Mouse (Mus musculus): ENCODE measurements around the gene Ntf5.

Gene Ntf5

DNA sequence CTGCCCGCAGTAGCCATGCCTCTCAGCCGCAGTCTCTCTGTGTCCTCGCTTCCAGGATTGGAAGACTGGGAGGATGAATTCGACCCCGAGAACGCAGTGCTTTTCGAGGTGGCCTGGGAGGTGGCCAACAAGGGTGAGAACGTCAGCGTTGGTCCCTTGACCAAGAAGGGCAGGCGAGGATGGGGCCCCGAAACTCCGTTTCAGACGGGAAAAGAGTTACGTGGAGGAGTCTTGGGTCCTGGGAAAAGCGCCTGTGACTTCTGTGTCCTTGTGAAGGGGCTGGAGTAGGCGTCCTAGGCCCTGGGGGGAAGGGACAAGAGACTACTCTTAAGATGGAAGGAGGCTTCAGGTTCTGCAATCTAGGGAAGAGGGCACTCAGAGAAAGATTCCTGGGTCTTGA is 21.5 kb downstream of the Ntf5 start:
- no peak for DNase-seq (ENCODE audit: low read depth in 2 of 2, low spot score in 2 of 2)

GRCm38 (mm10) chr7:45436444-45436843 is 22.9 kb downstream of the Ntf5 start:
- no peak for DNase-seq (ENCODE audit: low read depth in 2 of 2, low spot score in 2 of 2)

DNA sequence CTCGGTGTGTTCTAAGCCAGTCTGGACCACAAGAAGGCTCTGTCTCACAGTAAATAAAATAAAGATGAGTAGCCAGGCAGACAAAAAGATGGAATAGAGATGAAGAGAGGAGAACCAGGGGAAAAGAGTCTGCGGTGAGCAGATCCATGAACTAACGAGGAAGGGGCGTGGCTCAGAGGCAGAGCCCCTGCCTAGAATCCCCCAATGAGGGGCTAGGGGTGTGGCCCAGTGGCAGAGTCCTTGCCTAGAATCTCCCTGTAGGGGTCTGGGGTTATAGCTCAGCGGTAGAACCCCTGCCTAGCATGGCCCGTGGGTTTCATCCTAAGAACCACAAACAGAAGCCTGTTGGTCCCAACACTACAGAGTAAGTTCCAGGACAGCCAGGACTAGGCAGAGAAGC is 23.6 kb downstream of the Ntf5 start:
- no peak for DNase-seq (ENCODE audit: low read depth in 2 of 2, low spot score in 2 of 2)

DNA sequence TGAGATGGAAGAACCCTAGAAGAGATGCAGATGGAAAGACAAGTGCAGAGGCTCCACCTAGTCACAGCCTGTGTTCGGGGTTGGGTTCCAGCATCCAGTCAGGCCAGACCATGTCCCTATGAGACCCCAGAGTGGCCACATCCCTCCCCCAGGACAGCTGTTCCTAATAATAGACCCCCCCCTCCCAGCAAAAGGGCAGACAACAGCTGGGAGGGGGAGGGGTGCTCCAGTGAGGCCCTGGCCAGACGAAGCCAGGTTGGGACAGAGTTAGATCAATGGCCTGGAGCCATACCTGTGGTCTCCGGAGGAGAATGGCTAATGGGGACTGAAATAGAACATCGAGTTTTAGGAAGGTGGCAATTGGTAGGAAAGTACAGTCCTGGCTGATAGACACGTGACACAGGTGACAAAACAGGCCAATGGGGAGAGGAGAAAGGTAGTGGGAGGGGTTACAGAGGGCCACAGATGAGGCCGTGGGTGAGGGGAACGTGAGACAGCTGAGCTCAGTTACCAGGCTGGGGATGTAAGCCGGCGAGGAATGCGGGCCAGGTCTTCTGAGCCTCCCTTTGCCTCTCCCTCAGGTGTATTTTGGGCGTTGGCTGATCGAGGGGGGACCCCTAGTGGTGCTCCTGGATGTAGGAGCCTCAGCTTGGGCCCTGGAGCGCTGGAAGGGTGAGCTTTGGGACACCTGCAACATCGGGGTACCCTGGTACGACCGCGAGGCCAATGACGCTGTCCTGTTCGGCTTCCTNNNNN is 24.2 kb downstream of the Ntf5 start, which contains the start of gene Ruvbl2:
Ruvbl2 (minus strand) TSS at position 576 of the 756 bp plus-strand sequence.
- no peak for DNase-seq (ENCODE audit: low read depth in 2 of 2, low spot score in 2 of 2)

DNA sequence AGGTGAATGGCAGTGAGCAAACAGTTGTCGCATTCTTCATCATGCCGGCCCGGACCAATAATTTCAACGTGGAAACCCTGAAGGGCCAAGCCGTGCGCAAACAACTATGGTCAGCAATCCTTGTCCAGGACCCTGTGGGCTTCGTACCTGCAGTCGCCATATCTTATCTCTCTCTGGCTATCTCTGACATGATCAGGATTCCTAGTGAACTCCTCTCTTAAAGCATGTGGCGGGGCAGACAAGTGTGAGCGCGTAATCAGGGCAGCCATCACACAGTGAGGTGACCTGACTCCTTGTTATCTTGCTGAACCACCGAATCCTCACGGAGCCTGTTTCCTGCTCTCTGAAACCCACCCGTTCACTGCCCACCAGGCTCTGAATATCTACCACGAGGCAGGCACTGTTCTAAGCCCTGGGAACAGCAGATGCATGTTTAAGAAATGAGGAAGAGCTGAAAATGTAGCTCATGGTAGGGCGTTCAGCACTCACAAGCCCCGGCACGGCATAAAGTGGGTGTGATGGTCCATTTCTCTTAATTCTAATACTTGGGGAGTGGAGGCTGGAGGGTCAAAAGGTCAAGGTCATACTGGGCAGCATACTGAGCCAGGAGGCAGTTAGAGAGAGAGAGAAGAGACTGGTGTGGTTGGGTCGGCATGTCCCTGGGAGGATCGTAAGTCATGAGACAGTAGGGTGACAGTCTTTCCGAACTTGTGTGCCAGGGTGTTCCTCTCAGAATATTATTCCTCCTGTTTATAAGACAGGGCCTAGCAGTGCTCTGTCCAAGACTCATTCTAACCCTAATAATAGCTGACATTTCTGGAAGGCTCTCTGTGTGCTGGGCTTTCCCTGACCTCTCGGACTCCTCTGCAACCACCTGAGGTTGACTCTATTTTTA is 30.3 kb downstream of the Ntf5 start:
- no peak for DNase-seq (ENCODE audit: low read depth in 2 of 2, low spot score in 2 of 2)

- no peak for DNase-seq (ENCODE audit: low read depth in 2 of 2, low spot score in 2 of 2)
These were observed 33.1 kb downstream of the Ntf5 start for GRCm38 (mm10) chr7:45446589-45446988.

DNA sequence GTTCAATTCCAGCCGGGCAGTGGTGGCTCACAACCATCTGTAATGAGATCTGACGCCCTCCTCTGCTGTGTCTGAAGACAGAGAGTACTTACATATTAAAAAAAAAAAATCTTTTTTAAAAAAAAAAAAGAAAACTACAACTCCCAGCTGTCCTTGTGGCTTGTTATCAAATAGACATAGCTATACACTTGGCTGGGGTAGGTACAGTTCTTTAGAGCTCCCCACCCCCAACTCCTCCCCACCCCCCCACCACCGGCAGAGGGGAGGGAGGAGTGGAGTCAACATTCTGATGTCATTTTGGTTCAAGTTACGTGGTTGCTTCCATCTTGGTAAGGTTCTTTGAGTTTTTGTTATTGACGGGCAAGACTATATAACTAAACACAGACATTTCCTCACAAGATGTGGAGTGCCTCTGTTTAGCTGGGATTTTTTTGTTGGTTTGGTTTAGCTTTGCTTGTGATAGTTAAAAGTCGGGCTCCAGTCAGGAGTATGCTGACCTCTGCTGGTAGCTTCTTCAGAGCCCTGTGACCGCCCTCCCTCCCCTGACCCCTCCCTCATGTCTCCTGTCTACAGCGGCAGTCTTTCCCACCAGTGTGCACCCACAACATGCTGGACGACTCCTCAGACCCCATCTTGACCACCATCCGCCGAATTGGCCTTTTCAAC is 34.0 kb downstream of the Ntf5 start:
- no peak for DNase-seq (ENCODE audit: low read depth in 2 of 2, low spot score in 2 of 2)

- DNase-seq (ENCODE audit: low read depth in 2 of 2, low spot score in 2 of 2), result no peak
These were observed 36.5 kb downstream of the Ntf5 start for GRCm38 (mm10) chr7:45449974-45450373.

DNA sequence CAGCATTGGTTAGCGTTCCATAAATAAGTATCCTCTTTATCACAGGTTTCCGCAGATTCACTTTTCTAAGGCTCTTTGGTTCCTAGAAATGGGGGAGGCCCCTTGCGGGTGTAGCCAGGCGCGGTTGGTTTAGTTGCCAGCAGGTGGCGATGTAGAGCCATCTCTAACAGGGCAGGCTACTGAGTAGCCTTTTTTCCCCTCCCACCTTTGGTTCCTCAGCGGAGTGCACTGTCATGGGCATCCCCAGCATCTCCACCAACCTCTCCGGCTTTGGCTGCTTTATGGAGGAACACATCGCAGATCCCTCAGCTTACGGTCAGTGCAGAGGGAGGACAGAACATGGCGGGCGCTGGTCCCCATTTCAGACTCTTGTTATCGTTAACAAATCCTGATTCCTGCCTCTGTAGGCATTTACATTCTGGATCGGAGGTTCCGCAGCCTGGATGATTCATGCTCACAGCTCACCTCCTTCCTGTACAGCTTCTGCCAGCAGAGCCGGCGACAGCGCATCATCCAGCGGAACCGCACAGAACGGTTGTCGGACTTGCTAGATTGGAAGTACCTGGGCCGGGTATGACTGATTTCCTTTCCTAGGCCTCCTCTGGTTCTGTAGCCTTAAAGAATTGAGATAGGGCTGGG is 38.0 kb downstream of the Ntf5 start:
- DNase-seq (ENCODE audit: low read depth in 2 of 2, low spot score in 2 of 2), result peak; percentile 78 to 87

- no peak for DNase-seq (ENCODE audit: low read depth in 2 of 2, low spot score in 2 of 2)
These were observed 41.5 kb downstream of the Ntf5 start for GRCm38 (mm10) chr7:45454971-45455370.

DNA sequence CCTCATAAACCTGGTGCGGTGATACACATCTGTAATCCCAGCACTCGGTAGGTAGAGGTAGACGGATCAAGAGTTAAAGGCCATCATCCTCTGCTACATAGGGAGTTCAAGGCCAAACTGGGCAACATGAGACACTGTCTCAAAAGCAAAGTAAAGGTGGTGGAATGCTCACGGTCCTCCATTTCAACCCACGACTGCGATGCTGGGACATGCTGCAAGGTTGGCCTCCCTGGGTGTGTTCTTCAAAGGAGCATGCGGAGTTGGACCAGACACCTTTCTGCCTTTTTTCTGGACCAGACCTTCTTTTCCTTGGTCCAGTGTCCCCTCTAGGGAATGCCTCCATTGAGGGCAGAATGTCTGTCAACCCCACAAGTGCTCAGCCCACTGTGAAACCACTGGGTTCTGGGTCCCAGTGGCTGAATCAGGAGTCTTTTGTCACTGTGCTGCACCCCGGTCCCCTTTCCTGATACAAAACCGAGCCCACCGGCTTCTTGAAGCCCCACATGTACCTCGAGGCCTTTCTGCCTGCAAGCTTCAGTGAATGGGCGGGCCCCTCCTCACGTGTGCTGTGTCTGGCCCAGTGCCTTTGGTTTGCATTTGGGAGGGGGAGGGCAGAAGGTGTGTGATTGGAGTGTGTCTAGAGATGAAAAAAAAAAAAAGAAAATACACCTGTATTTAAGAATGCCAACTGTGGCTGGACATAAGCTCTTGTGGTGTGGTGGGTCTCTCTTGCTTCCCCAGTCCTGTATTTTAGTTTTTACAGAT is 42.6 kb downstream of the Ntf5 start:
- no peak for DNase-seq (ENCODE audit: low read depth in 2 of 2, low spot score in 2 of 2)

- no peak for DNase-seq (ENCODE audit: low read depth in 2 of 2, low spot score in 2 of 2)
These were observed 43.3 kb downstream of the Ntf5 start for GRCm38 (mm10) chr7:45456721-45457203.

DNA sequence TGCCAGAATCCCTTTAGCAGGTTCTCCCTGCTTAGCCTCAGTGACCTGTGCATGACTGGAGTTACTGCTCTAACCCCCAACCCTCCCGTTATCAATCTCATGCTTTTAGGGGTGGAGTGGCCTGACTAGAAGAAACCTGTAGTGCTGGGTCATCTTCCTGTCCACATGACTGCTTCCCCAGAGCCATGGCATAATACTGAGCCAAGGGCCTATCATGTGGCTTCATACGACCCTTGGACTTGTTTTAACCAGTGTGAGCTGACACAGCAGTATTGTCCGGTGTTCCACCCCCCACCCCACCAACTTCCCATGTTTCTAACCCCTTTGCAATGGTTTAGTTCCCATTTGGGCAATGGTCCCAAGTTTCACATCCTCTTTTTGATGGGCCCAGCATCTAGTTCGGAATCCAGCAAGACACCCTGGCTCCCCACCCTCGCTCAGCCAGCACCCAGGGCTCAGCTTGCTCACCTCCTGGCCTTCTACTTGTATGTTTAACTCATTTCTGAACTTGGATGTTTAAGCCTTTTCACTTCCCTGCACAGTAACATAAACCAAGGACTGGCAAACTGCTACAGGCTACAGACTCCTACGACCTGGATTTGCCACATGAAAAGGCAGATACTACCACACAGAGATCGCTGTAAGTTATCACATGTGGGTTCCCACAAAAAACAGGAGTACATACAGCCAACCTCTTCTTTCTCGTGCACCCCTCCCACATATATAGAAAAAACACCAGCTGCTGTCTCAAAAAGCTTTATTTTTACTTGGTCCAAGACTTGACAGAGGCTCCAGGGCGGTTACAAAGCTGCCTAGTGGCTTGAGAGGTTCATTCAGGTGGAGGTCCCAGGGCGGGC is 43.9 kb downstream of the Ntf5 start:
- no peak for DNase-seq (ENCODE audit: low read depth in 2 of 2, low spot score in 2 of 2)

GRCm38 (mm10) chr7:45458748-45459563 is 45.5 kb downstream of the Ntf5 start:
- peak; percentile 60 to 70 for DNase-seq (ENCODE audit: low read depth in 2 of 2, low spot score in 2 of 2)

- DNase-seq (ENCODE audit: low read depth in 2 of 2, low spot score in 2 of 2), result peak; percentile 88 to 89
These were observed 46.2 kb downstream of the Ntf5 start, which contains the start of gene Ftl1 for GRCm38 (mm10) chr7:45459564-45460140. TSS of gene Ftl1 (minus strand) at chr7:45459884.

DNA sequence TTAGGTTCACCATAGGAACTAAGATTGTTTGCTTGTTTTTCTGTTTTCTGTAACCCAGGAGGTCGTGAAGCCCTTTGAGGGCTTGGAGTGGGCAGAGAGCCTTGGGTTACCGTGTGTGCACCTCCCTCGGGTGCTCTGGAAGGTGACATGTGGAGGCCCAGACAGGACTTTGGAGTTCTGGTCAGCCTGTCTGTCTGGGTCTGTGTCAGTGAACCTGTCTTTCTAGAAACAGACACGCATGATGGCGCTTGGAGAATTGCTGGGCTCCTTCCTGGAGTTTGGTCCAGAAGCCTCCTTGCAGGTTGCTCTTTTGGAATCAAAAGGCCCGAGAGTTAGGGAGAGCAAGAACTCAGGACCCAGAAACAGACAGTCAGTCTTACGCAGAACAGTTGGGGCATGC is 46.9 kb downstream of the Ntf5 start:
- DNase-seq (ENCODE audit: low read depth in 2 of 2, low spot score in 2 of 2), result no peak

DNA sequence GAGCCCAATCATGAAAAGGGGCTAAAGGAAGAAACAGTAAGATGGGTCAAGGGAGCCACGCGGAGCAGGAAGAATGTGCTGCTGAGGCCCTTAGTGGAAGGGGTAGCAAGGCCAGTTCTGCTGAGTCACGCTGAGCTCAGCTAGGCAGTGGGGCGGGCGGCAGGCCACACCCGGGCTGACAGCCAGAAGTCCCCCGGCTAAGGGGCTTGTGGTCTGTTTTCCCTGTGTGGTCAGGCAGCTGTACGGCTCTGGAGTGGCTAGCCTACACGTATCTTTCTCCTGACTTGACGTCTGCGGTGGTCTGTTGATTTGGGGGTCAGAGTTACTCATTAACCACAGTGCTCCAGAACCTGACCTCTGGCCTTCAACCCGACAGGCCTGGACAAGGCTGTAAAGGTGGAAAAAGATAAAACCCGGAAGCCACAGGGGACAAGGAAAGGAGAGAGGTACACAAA is 47.4 kb downstream of the Ntf5 start:
- no peak for DNase-seq (ENCODE audit: low read depth in 2 of 2, low spot score in 2 of 2)

DNA sequence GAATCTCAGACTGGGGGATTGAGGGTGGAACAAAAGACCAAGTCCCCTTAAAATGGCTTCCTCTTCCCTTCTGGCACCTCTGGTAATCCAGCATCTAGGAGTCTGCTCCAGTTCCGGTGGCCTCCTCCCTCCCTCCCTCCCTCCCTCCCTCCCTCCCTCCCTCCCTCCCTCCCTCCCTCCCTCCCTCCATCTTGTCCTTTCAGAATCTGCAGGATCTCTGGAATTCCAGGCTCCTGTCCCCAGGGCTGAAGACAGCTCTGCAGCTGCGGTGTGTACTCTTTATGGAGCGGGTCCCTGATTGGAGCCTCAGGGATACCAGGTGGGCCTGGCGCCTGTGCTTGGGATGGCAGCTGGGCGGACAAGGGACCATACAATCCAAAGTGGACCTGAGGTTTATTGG is 47.8 kb downstream of the Ntf5 start:
- DNase-seq (ENCODE audit: low read depth in 2 of 2, low spot score in 2 of 2), result no peak
